Mouse (Mus musculus): ENCODE measurements around the gene 0610010F05Rik.

GRCm38 (mm10) chr11:23676100-23676499 lies 42.7 kb upstream of the 0610010F05Rik start:
- TF ChIP-seq CTCF (IDR thresholded peaks at IDR 0.05; ENCODE audit: extremely low read depth, insufficient read depth, low read length), result no peak
- no peak for TF ChIP-seq POLR2A (IDR thresholded peaks at IDR 0.05; ENCODE audit: extremely low read depth, insufficient read depth, low read length)
